Mouse (Mus musculus): Measurements from ENCODE around the gene Angel1. TPM values are rescaled to one million over a fixed set of nuclear protein-coding genes. Genes with fewer than 3 reads are reported as not detected.
A peak's percentile ranks its signal among the peaks of the same experiment; 100 is the strongest.

The Angel1 gene
- polyA plus RNA-seq, 2 experiments, result 10.8 to 14.2 TPM

GRCm38 (mm10) chr12:86685275-86685674 lies 41.0 kb downstream of the Angel1 start:
- Histone ChIP-seq H3K9ac (ENCODE audit: low read depth, low read length, severe bottlenecking) (no peak overlapping the region), H3K36me3 (ENCODE audit: control insufficient read depth, insufficient read depth, low read length) (peaks cover 23% of the 10 kb centered on the region), H3K4me3 (replicated peaks; ENCODE audit: low read length) (no peak overlapping the region), H3K9me3 (ENCODE audit: control insufficient read depth, low read length) (no peaks in the 10 kb centered on the region), H3K27ac (replicated peaks; ENCODE audit: low read depth, low read length) (no peak overlapping the region), H3K4me1 (ENCODE audit: control insufficient read depth, insufficient read depth, low read length) (peaks cover under 1% of the 10 kb centered on the region; the same call in 1 of the 2 replicates), H3K27me3 (ENCODE audit: control insufficient read depth, insufficient read depth, low read length) (no peaks in the 10 kb centered on the region), H3K4me2 (replicated peaks; ENCODE audit: low read depth, low read length, severe bottlenecking) (no peak overlapping the region)
- TF ChIP-seq POLR2A (IDR thresholded peaks at IDR 0.05; ENCODE audit: borderline replicate concordance, extremely low read depth, insufficient read depth, insufficient read length), result no peak
- WGBS, result 71% methylated on average over 9 of the region's 9 CpGs
- ATAC-seq (ENCODE audit: low FRiP score, low read depth) (no peak), DNase-seq (ENCODE audit: low spot score) (no peak)

GRCm38 (mm10) chr12:86683698-86684097 lies 42.6 kb downstream of the Angel1 start:
- Histone ChIP-seq H3K4me2 (replicated peaks; ENCODE audit: low read depth, low read length, severe bottlenecking) (no peak overlapping the region), H3K27me3 (ENCODE audit: control insufficient read depth, insufficient read depth, low read length) (no peaks in the 10 kb centered on the region), H3K4me3 (replicated peaks; ENCODE audit: low read length) (no peak overlapping the region), H3K9me3 (ENCODE audit: control insufficient read depth, low read length) (no peaks in the 10 kb centered on the region), H3K9ac (ENCODE audit: low read depth, low read length, severe bottlenecking) (no peak overlapping the region), H3K27ac (replicated peaks; ENCODE audit: low read depth, low read length) (no peak overlapping the region), H3K4me1 (ENCODE audit: control insufficient read depth, insufficient read depth, low read length) (peaks cover 7% of the 10 kb centered on the region), H3K36me3 (ENCODE audit: control insufficient read depth, insufficient read depth, low read length) (peaks cover 19% of the 10 kb centered on the region)
- no peak for TF ChIP-seq POLR2A (IDR thresholded peaks at IDR 0.05; ENCODE audit: borderline replicate concordance, extremely low read depth, insufficient read depth, insufficient read length)
- ATAC-seq (ENCODE audit: low FRiP score, low read depth) (no peak), DNase-seq (ENCODE audit: low spot score) (no peak)
- WGBS, result 70% methylated on average over 7 of the region's 7 CpGs

- no peak overlapping the region for H3K4me3 ChIP-seq (replicated peaks; ENCODE audit: low read length)
- no peaks in the 10 kb centered on the region for H3K27me3 ChIP-seq (ENCODE audit: control insufficient read depth, insufficient read depth, low read length)
- H3K9me3 ChIP-seq (ENCODE audit: control insufficient read depth, low read length), result no peaks in the 10 kb centered on the region
- DNase-seq (ENCODE audit: low spot score), result no peak
- peaks cover 7% of the 10 kb centered on the region for H3K4me1 ChIP-seq (ENCODE audit: control insufficient read depth, insufficient read depth, low read length)
- no peak for ATAC-seq (ENCODE audit: low FRiP score, low read depth)
- H3K27ac ChIP-seq (replicated peaks; ENCODE audit: low read depth, low read length), result no peak overlapping the region
- H3K4me2 ChIP-seq (replicated peaks; ENCODE audit: low read depth, low read length, severe bottlenecking), result no peak overlapping the region
- no peak overlapping the region for H3K9ac ChIP-seq (ENCODE audit: low read depth, low read length, severe bottlenecking)
- H3K36me3 ChIP-seq (ENCODE audit: control insufficient read depth, insufficient read depth, low read length), result peaks cover 11% of the 10 kb centered on the region; the same call in 1 of the 2 replicates
- WGBS, result 76% methylated on average over 8 of the region's 8 CpGs
- no peak for TF ChIP-seq POLR2A (IDR thresholded peaks at IDR 0.05; ENCODE audit: borderline replicate concordance, extremely low read depth, insufficient read depth, insufficient read length)
Measured at GRCm38 (mm10) chr12:86682178-86682577, 44.1 kb downstream of the Angel1 start.

- peaks cover 7% of the 10 kb centered on the region; the same call in 1 of the 2 replicates for H3K36me3 ChIP-seq (ENCODE audit: control insufficient read depth, insufficient read depth, low read length)
- ATAC-seq (ENCODE audit: low FRiP score, low read depth) (no peak), DNase-seq (ENCODE audit: low spot score) (no peak)
- 85% methylated on average over 9 of the region's 9 CpGs for WGBS
- TF ChIP-seq POLR2A (IDR thresholded peaks at IDR 0.05; ENCODE audit: borderline replicate concordance, extremely low read depth, insufficient read depth, insufficient read length), result no peak
- H3K4me3 ChIP-seq (replicated peaks; ENCODE audit: low read length), result no peak overlapping the region
- H3K9me3 ChIP-seq (ENCODE audit: control insufficient read depth, low read length), result no peaks in the 10 kb centered on the region
- H3K4me1 ChIP-seq (ENCODE audit: control insufficient read depth, insufficient read depth, low read length), result peaks cover 7% of the 10 kb centered on the region
- H3K4me2 ChIP-seq (replicated peaks; ENCODE audit: low read depth, low read length, severe bottlenecking), result no peak overlapping the region
- no peaks in the 10 kb centered on the region for H3K27me3 ChIP-seq (ENCODE audit: control insufficient read depth, insufficient read depth, low read length)
- H3K9ac ChIP-seq (ENCODE audit: low read depth, low read length, severe bottlenecking), result no peak overlapping the region
- no peak overlapping the region for H3K27ac ChIP-seq (replicated peaks; ENCODE audit: low read depth, low read length)
Measured at GRCm38 (mm10) chr12:86681626-86682025, 44.6 kb downstream of the Angel1 start.

- 58% methylated on average over 11 of the region's 11 CpGs for WGBS
- H3K9ac ChIP-seq (ENCODE audit: low read depth, low read length, severe bottlenecking), result peak overlapping the region; percentile 34
- H3K27me3 ChIP-seq (ENCODE audit: control insufficient read depth, insufficient read depth, low read length), result no peaks in the 10 kb centered on the region
- H3K9me3 ChIP-seq (ENCODE audit: control insufficient read depth, low read length), result no peaks in the 10 kb centered on the region
- no peak for TF ChIP-seq POLR2A (IDR thresholded peaks at IDR 0.05; ENCODE audit: borderline replicate concordance, extremely low read depth, insufficient read depth, insufficient read length)
- ATAC-seq (ENCODE audit: low FRiP score, low read depth), result no peak
- H3K4me3 ChIP-seq (replicated peaks; ENCODE audit: low read length), result peak overlapping the region; percentile 87
- peak overlapping the region; percentile 98 for H3K4me2 ChIP-seq (replicated peaks; ENCODE audit: low read depth, low read length, severe bottlenecking)
- DNase-seq (ENCODE audit: low spot score), result no peak
- H3K27ac ChIP-seq (replicated peaks; ENCODE audit: low read depth, low read length), result no peak overlapping the region; the same call in 1 of the 2 replicates
- peaks cover 7% of the 10 kb centered on the region for H3K4me1 ChIP-seq (ENCODE audit: control insufficient read depth, insufficient read depth, low read length)
- 0 out of 2 replicates have a peak, but pooled peaks cover 3% of the 10 kb centered on the region for H3K36me3 ChIP-seq (ENCODE audit: control insufficient read depth, insufficient read depth, low read length)
Measured at GRCm38 (mm10) chr12:86680591-86681193, 45.6 kb downstream of the Angel1 start.
